In the genomic region with DNA sequence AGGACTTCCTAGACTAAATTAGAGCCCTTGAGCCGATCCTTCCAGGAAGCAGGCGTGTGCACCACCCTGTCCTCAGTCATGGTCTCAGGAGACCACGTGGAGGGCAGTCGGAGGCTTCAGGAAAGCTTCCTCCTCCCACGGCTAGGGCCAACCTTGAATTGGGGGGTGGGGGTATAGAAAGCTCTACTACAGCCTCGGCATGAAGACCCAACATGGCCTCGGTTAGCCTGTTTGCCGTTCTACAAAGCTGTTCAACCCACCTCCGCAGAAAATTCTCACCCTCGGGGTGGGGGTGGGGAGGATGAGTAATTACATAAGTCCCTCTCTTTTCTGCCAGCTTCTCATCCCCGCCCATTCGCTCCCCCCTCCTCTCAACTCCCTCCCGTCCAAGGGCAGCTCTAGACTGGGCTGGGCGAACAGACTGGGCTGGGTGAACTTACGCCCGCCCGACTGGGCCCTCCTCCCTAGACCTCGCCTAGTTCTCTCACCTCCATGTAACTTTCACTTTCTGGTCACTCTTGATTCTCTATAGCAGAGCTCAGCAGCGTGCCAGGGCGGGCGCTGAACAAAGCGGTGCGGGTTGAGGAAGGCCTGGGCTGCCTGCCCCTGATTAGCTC, we compare ENCODE assay signal across 8 mouse cellular contexts. TPM values are rescaled to one million over a fixed set of nuclear protein-coding genes. Genes with fewer than 3 reads are reported as not detected.
DNase-seq lines count a peak whose midpoint lies in the region; ATAC-seq and TF ChIP-seq lines count a peak whose summit lies in the region.

No protein-coding gene starts in this region.

- H3K4me1 ChIP-seq in heart, embryonic 15.5 days (replicated peaks), result peaks cover 60% of the 10 kb centered on the region
- peaks cover 27% of the 10 kb centered on the region for H3K4me1 ChIP-seq in kidney, postnatal 0 days (replicated peaks; ENCODE audit: insufficient read depth, low read length)
- peaks cover 33% of the 10 kb centered on the region for H3K4me1 ChIP-seq in neural tube, embryonic 13.5 days (replicated peaks)

- DNase-seq in CD4-positive, CD25-positive, alpha-beta regulatory T cell, adult 2 months (ENCODE audit: low read depth, low spot score), result peak; percentile 94
- peak; percentile 96 for DNase-seq in adrenal gland, adult 8-10 months
- DNase-seq in fat pad, adult 2 months (ENCODE audit: extremely low read depth, low read depth, low spot score), result peak; percentile 84
- peak; percentile 87 for DNase-seq in kidney, postnatal 0 days (ENCODE audit: low spot score)
- peak; percentile 96 to 97 for DNase-seq in lung, adult 18-20 months
- DNase-seq in thymus, postnatal 14 days, result peak; percentile 73

- H3K4me3 ChIP-seq in heart, embryonic 15.5 days, result peak overlapping the region; percentile 31
- H3K4me3 ChIP-seq in kidney, postnatal 0 days (replicated peaks; ENCODE audit: low read depth, low read length), result no peak overlapping the region
- no peak overlapping the region for H3K4me3 ChIP-seq in neural tube, embryonic 13.5 days

- 11% methylated on average over 23 of the region's 23 CpGs for WGBS in heart, embryonic 15.5 days
- 15% methylated on average over 23 of the region's 23 CpGs for WGBS in kidney, postnatal 0 days
- WGBS in neural tube, embryonic 13.5 days, result 39% methylated on average over 23 of the region's 23 CpGs

- H3K27me3 ChIP-seq in heart, embryonic 15.5 days, result no peaks in the 10 kb centered on the region
- H3K27me3 ChIP-seq in kidney, postnatal 0 days (ENCODE audit: insufficient read depth, low read length), result no peaks in the 10 kb centered on the region
- H3K27me3 ChIP-seq in neural tube, embryonic 13.5 days, result no peaks in the 10 kb centered on the region

- peak overlapping the region; percentile 89 for H3K27ac ChIP-seq in heart, embryonic 15.5 days
- H3K27ac ChIP-seq in kidney, postnatal 0 days, result peak overlapping the region; percentile 85
- no peak overlapping the region for H3K27ac ChIP-seq in neural tube, embryonic 13.5 days (replicated peaks)

- no peak for TF ChIP-seq CTCF in kidney, postnatal 0 days (IDR thresholded peaks at IDR 0.05; ENCODE audit: low read depth)

- peak; percentile 81 for ATAC-seq in heart, embryonic 15.5 days (replicated peaks; ENCODE audit: insufficient number of reproducible peaks, insufficient read depth, low FRiP score, low read depth)
- ATAC-seq in kidney, postnatal 0 days (replicated peaks; ENCODE audit: low FRiP score, low read depth), result peak; percentile 88
- no peak; the same call in 1 of the 2 replicates for ATAC-seq in neural tube, embryonic 13.5 days (ENCODE audit: low read depth)

- H3K9ac ChIP-seq in heart, embryonic 15.5 days, result peak overlapping the region; percentile 45
- H3K9ac ChIP-seq in kidney, postnatal 0 days (ENCODE audit: low read depth, low read length), result no peak overlapping the region
- H3K9ac ChIP-seq in neural tube, embryonic 13.5 days, result no peak overlapping the region

- H3K4me2 ChIP-seq in heart, embryonic 15.5 days, result peak overlapping the region; percentile 57
- H3K4me2 ChIP-seq in kidney, postnatal 0 days (ENCODE audit: low read length), result peak overlapping the region; percentile 8
- H3K4me2 ChIP-seq in neural tube, embryonic 13.5 days, result 0 out of 2 replicates have a peak overlapping the region, but pooled peaks have one; percentile 21

- no peaks in the 10 kb centered on the region for H3K9me3 ChIP-seq in heart, embryonic 15.5 days (replicated peaks)
- H3K9me3 ChIP-seq in kidney, postnatal 0 days (replicated peaks; ENCODE audit: low read length), result no peaks in the 10 kb centered on the region
- no peaks in the 10 kb centered on the region for H3K9me3 ChIP-seq in neural tube, embryonic 13.5 days

- H3K36me3 ChIP-seq in heart, embryonic 15.5 days, result no peaks in the 10 kb centered on the region
- no peaks in the 10 kb centered on the region for H3K36me3 ChIP-seq in kidney, postnatal 0 days (ENCODE audit: insufficient read depth, low read length)
- H3K36me3 ChIP-seq in neural tube, embryonic 13.5 days, result no peaks in the 10 kb centered on the region

RNA-seq across cellular contexts. Expression of a gene that starts 48.1 kb away (rescaled TPM):
- total RNA-seq in adrenal gland, adult 8-10 months (2022), result 10 to 100 TPM; 69.8 to 92.2 (median 82.8) TPM
- 40.1 and 41.7 TPM in 2 replicates for polyA plus RNA-seq in heart, embryonic 15.5 days (2015; fragmentation: Nextera tagmentation; extraction: Ambion mirVana)
- 52.1 and 57.9 TPM in 2 replicates for polyA plus RNA-seq in kidney, postnatal 0 days (2015; fragmentation: Nextera tagmentation; extraction: Ambion mirVana)
- polyA plus RNA-seq in neural tube, embryonic 13.5 days (2015; fragmentation: Nextera tagmentation; extraction: Ambion mirVana), result 59.9 and 60.7 TPM in 2 replicates
